In genomic region chr10:78413152-78413520, GRCm38 (mm10) we compare ENCODE assay signal across 8 mouse cellular contexts. TPM values are rescaled to one million over a fixed set of nuclear protein-coding genes. Genes with fewer than 3 reads are reported as not detected.
DNase-seq lines count a peak whose midpoint lies in the region; ATAC-seq and TF ChIP-seq lines count a peak whose summit lies in the region.

No protein-coding gene starts in this region.

- peak overlapping the region; percentile 89 for H3K4me2 ChIP-seq in liver, embryonic 16.5 days (ENCODE audit: low read depth, low read length)

- H3K4me3 ChIP-seq in testis, adult 2 months (ENCODE audit: control insufficient read depth, low read depth, low read length): peak overlapping the region; percentile 95
- peak overlapping the region; percentile 89 for H3K4me3 ChIP-seq in liver, embryonic 16.5 days (ENCODE audit: low read depth, low read length)

- DNase-seq in cerebellum, adult 9-10 months: peak; percentile 52
- no peak for DNase-seq in cerebellum, postnatal 36 days
- no peak for DNase-seq in testis, postnatal 10 days (ENCODE audit: low spot score)
- DNase-seq in T-cell, adult 2 months (ENCODE audit: low spot score): no peak
- no peak for DNase-seq in cerebellum, adult 18-20 months
- no peak for DNase-seq in frontal cortex, postnatal 36 days (ENCODE audit: low spot score in 2 of 2)

- no peak for TF ChIP-seq POLR2A in testis, adult 2 months (IDR thresholded peaks at IDR 0.05; ENCODE audit: control insufficient read depth, low read depth, low read length)

- no peak overlapping the region; the same call in 1 of the 2 replicates for H3K9ac ChIP-seq in liver, embryonic 16.5 days (ENCODE audit: low read depth, low read length)

- no peaks in the 10 kb centered on the region for H3K9me3 ChIP-seq in liver, embryonic 16.5 days (replicated peaks; ENCODE audit: control insufficient read depth, low read length)

- peaks cover 14% of the 10 kb centered on the region for H3K4me1 ChIP-seq in testis, adult 2 months (ENCODE audit: control insufficient read depth, insufficient read depth, low read length)
- H3K4me1 ChIP-seq in liver, embryonic 16.5 days (ENCODE audit: control insufficient read depth, low read depth, low read length): peaks cover 9% of the 10 kb centered on the region

- 31% methylated on average over 7 of the region's 7 CpGs for WGBS in liver, embryonic 16.5 days (ENCODE audit: insufficient replicate concordance)

- H3K36me3 ChIP-seq in testis, adult 2 months (ENCODE audit: control insufficient read depth, insufficient read depth, low read length): peaks cover 1% of the 10 kb centered on the region
- H3K36me3 ChIP-seq in liver, embryonic 16.5 days (ENCODE audit: control insufficient read depth, insufficient read depth): peaks cover 17% of the 10 kb centered on the region

- ATAC-seq in liver, embryonic 16.5 days (ENCODE audit: low read depth): peak; percentile 1; the same call in 1 of the 2 replicates

- no peaks in the 10 kb centered on the region for H3K27me3 ChIP-seq in testis, adult 2 months (ENCODE audit: control insufficient read depth, insufficient read depth, low read length)
- no peaks in the 10 kb centered on the region for H3K27me3 ChIP-seq in liver, embryonic 16.5 days (ENCODE audit: control insufficient read depth, insufficient read depth, low read depth, low read length)

- no peak overlapping the region for H3K27ac ChIP-seq in testis, adult 2 months (ENCODE audit: control insufficient read depth, insufficient read depth, low read depth, low read length)
- no peak overlapping the region for H3K27ac ChIP-seq in liver, embryonic 16.5 days (ENCODE audit: low read length)

- no peak for TF ChIP-seq CTCF in testis, adult 2 months (IDR thresholded peaks at IDR 0.05; ENCODE audit: control insufficient read depth, insufficient read depth, insufficient replicate concordance, low read depth, low read length)

RNA-seq across cellular contexts. Expression of gene Rrp1, which starts 0.3 kb away (rescaled TPM):
- polyA plus RNA-seq in testis, adult 2 months (2012; rRNA removed): 349 and 360 TPM in 2 replicates
- polyA plus RNA-seq in liver, embryonic 16.5 days (2015; fragmentation: Nextera tagmentation; extraction: Ambion mirVana): 101 and 105 TPM in 2 replicates

RNA-seq across cellular contexts. Expression of gene Cstb, which starts 12.3 kb away (rescaled TPM):
- polyA plus RNA-seq in testis, adult 2 months (2012; rRNA removed): 17.6 and 20.3 TPM in 2 replicates
- 93.9 and 102 TPM in 2 replicates for polyA plus RNA-seq in liver, embryonic 16.5 days (2015; fragmentation: Nextera tagmentation; extraction: Ambion mirVana)

RNA-seq across cellular contexts. Expression of gene Pdxk, which starts 51.6 kb away (rescaled TPM):
- polyA plus RNA-seq in testis, adult 2 months (2012; rRNA removed): 3.9 and 4.1 TPM in 2 replicates
- 5.4 and 6.4 TPM in 2 replicates for polyA plus RNA-seq in liver, embryonic 16.5 days (2015; fragmentation: Nextera tagmentation; extraction: Ambion mirVana)
